Mouse (Mus musculus): ENCODE data around the gene Msrb2. TPM values are rescaled to one million over a fixed set of nuclear protein-coding genes. Genes with fewer than 3 reads are reported as not detected.

Gene Msrb2
- total RNA-seq, 2 experiments from 2014 or later = 20.6 to 22.8 TPM

GRCm38 (mm10) chr2:19391649-19392048, 20.4 kb downstream of the Msrb2 start:
- TF ChIP-seq CTCF (IDR thresholded peaks at IDR 0.05) = no peak
- intact Hi-C loops (cut with DNase I) = no loop called here
- Histone ChIP-seq H3K4me3 (no peak overlapping the region), H3K27ac (no peak overlapping the region)
- no peak for DNase-seq (ENCODE audit: extremely low spot score in 1 of 2, low spot score in 2 of 2)

- DNase-seq (ENCODE audit: extremely low spot score in 1 of 2, low spot score in 2 of 2) = no peak
- intact Hi-C loops (cut with DNase I) = no loop called here
- Histone ChIP-seq H3K27ac (no peak overlapping the region), H3K4me3 (no peak overlapping the region)
- TF ChIP-seq CTCF (IDR thresholded peaks at IDR 0.05) = no peak
These were observed 21.6 kb downstream of the Msrb2 start for GRCm38 (mm10) chr2:19392793-19393192.

- H3K27ac ChIP-seq = no peak overlapping the region
- intact Hi-C loops (cut with DNase I) = no loop called here
- DNase-seq (ENCODE audit: extremely low spot score in 1 of 2, low spot score in 2 of 2) = no peak
These were observed 34.2 kb downstream of the Msrb2 start for GRCm38 (mm10) chr2:19405409-19405808.

DNA sequence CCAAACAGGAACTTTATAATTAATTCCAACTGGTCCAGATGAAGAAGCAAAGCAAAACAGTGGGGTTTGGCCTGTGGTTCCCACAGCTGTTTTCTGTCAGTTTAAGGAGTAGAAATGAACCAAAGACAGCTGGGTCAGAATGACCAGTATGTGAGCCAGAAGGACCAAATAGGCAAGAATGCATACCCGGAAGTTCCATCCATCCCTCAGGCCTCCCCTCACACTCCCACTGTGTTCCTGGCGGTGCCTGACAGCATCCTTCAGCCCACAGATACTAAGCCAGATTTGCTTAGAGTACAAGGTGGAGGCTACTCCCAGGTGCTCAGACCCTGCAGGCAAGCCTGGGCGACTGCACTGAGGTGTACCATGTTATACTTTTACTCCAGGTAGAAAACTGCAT, 35.3 kb downstream of the Msrb2 start:
- no peak for DNase-seq (ENCODE audit: extremely low spot score in 1 of 2, low spot score in 2 of 2)
- Histone ChIP-seq H3K4me3 (no peak overlapping the region), H3K27ac (no peak overlapping the region)
- TF ChIP-seq CTCF (IDR thresholded peaks at IDR 0.05) = no peak
- intact Hi-C loops (cut with DNase I) = no loop called here

More at GRCm38 (mm10) chr2:19405409-19405808, 34.2 kb downstream of the Msrb2 start:
- no peak for TF ChIP-seq CTCF (IDR thresholded peaks at IDR 0.05)
- no peak overlapping the region for H3K4me3 ChIP-seq

DNA sequence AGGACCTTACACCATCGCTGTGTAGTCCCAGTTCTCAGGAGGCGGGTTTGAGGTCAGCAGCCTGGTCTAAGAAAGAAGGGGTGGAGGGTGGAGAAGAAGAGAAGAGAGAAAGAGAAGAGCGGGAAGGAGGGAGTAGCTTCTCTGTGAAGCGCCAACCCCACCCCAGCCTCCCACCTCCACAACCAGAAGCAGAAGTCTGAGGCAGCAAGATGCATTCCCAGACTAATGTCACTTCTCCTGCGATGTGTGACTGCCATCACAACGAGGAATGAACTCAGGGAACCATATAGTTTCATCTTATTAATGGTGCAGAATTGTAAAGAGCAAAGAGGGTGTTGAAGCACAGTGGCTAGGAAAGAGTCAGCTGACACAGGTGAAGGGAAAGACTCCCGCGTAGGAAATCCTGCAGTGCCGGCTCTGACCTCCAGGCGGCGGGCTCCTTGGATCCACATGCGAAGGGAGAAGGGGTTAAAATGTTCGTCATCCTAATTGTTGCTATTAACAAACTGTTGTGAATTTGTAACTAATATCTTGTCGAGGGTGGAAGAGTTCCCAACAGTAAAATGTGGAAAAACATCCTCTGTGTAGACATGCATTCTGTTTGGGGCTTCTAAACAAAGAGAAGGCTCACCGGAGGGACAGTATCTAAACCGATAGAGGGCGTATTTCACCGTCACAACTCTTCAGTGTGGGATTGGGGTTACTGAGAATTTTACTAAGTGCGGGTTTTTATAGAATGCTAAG, 43.2 kb downstream of the Msrb2 start:
- DNase-seq (ENCODE audit: extremely low spot score in 1 of 2, low spot score in 2 of 2) = peak; percentile 64 to 81
- intact Hi-C loops (cut with DNase I) = loop anchor here (2.0 to 10.0 kb wide), 3 partner anchors 244 to 1430 kb away; no protein-coding TSS in a partner anchor
- Histone ChIP-seq H3K27ac (no peak overlapping the region), H3K4me3 (peak overlapping the region; percentile 44)
- TF ChIP-seq CTCF (IDR thresholded peaks at IDR 0.05) = peak; percentile 81

GRCm38 (mm10) chr2:19415063-19415521, 43.9 kb downstream of the Msrb2 start:
- H3K4me3 ChIP-seq = peak overlapping the region; percentile 44
- peak; percentile 74 for TF ChIP-seq CTCF (IDR thresholded peaks at IDR 0.05)
- H3K27ac ChIP-seq = no peak overlapping the region
- peak in 1 of 2 experiments; percentile 37 for DNase-seq (ENCODE audit: extremely low spot score in 1 of 2, low spot score in 2 of 2)
- intact Hi-C loops (cut with DNase I) = loop anchor here (1.0 to 10.0 kb wide), 6 partner anchors 104 to 1430 kb away; no protein-coding TSS in a partner anchor

DNA sequence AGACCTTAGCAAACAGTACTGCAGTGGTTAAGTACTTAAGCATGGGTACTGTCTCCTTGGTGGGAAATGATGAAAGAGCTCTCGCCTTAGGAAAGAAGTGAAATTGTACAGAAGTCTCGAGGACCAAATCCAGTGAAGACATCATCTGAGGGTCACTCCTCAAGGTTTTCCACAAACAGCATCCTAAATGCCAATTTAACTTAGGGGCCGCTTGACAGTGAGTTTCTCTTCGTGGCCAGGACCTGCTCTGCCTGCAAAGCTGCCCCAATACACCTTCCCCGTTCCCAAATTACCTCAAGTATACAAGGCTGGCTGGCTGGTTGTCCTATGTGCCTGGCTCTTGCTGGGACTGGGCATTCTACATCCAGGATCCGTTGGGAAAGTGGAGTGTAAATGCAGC, 44.8 kb downstream of the Msrb2 start:
- TF ChIP-seq CTCF (IDR thresholded peaks at IDR 0.05) = no peak
- no peak overlapping the region for H3K4me3 ChIP-seq
- intact Hi-C loops (cut with DNase I) = loop anchor here (5.0 to 10.0 kb wide), 4 partner anchors 311 to 1429 kb away; no protein-coding TSS in a partner anchor
- DNase-seq (ENCODE audit: extremely low spot score in 1 of 2, low spot score in 2 of 2) = no peak
- no peak overlapping the region for H3K27ac ChIP-seq

DNA sequence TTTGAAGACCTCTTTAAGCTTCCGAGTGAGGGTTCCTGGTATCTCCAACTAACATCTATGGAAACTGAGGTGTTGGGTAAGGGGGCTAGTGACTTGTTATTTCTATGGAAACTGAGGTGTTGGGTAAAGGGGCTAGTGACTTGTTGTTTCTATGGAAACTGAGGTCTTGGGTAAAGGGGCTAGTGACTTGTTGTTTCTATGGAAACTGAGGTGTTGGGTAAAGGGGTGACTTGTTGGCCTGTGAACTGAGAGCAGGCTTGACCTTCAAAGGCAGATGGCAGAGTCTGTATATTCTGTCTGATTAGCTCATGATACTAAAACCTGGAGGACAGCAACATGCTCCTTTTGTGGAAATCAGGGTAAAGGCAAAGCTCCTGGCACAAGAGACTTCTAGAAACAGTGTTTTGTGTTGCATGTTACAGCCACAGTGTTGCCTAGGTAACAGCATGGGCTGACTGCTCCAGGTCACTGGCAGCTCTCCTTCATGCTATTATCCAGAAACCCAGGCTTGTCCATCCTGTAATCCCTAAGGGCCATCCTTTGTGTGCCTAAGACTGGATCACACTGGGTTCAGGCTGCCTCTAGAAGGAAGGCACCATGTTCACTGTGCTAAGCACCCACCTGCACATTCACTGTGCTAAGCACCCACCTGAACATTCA, 48.6 kb downstream of the Msrb2 start:
- no peak overlapping the region for H3K27ac ChIP-seq
- intact Hi-C loops (cut with DNase I) = loop anchor here (5.0 to 10.0 kb wide), 4 partner anchors 307 to 1425 kb away; no protein-coding TSS in a partner anchor
- no peak for DNase-seq (ENCODE audit: extremely low spot score in 1 of 2, low spot score in 2 of 2)
- no peak overlapping the region for H3K4me3 ChIP-seq
- no peak for TF ChIP-seq CTCF (IDR thresholded peaks at IDR 0.05)

DNA sequence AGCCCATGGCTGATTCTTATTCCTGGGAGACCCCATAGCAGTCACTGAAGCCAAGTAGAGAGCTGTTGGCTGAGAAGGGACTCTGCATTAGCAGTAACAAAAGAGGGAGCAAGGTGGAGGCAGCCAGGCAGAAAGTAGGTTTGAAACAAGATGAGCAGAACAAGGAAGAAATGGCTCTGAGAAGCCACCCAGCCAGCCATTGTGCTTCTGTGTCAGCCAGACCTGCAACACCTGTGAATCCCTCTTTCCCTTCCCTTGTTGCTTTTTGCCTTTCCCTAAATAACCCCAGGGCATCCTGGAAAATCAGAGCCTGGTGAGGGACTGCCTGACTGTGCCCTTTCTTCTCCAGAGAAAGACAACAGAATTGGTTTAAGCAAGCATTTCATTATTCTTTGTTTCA, 51.0 kb downstream of the Msrb2 start:
- Histone ChIP-seq H3K27ac (no peak overlapping the region), H3K4me3 (no peak overlapping the region)
- no peak for TF ChIP-seq CTCF (IDR thresholded peaks at IDR 0.05)
- intact Hi-C loops (cut with DNase I) = no loop called here
- DNase-seq (ENCODE audit: extremely low spot score in 1 of 2, low spot score in 2 of 2) = no peak

- Histone ChIP-seq H3K27ac (no peak overlapping the region), H3K4me3 (no peak overlapping the region)
- intact Hi-C loops (cut with DNase I) = no loop called here
- no peak for TF ChIP-seq CTCF (IDR thresholded peaks at IDR 0.05)
- no peak for DNase-seq (ENCODE audit: extremely low spot score in 1 of 2, low spot score in 2 of 2)
These were observed 51.8 kb downstream of the Msrb2 start for GRCm38 (mm10) chr2:19423086-19423485.

DNA sequence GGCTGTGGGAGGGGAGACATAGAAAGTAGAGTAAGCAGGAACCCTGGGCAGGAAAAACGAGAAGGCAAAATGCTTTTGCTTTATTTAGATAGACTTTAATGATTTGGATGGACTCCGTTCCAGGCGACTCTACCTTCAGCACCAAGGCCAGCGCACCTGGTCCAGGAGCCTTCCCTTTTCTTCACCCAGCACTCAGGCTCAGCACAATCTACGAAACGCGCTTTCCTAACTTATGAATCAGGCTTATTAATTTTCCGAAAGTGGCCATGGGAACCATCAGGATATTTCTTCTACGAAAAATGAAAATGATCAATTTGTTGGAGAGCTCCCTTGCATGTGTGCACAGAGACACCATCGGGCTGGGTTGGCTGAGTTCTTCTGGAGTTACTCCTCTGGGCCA, 57.8 kb downstream of the Msrb2 start:
- DNase-seq (ENCODE audit: extremely low spot score in 1 of 2, low spot score in 2 of 2) = no peak
- intact Hi-C loops (cut with DNase I) = no loop called here
- Histone ChIP-seq H3K27ac (no peak overlapping the region), H3K4me3 (no peak overlapping the region)
- no peak for TF ChIP-seq CTCF (IDR thresholded peaks at IDR 0.05)

Data from left cerebral cortex, adult 2 months (tissue).